Mouse (Mus musculus) heart, postnatal 10 days (tissue): ENCODE measurements at regions not wholly inside any gene's neighbourhood (a gene's known extent, or its start where the extent isn't known, plus 50 kb on each side); places are given as distances from the start of the nearest gene placed in this dataset.
"Not testable (repeated sequence)": the region's sequence is repeated elsewhere in the genome, so short reads cannot be mapped to it uniquely, and the experiment has no call there.

Experiments
- DNase-seq, 2 experiments: peaks; one replicate each; pipeline ENCODE4 v3.0.0; 2021
- intact Hi-C: fragments of 180-260 bp; cut with DNase I; formaldehyde crosslinking; loops from one replicate; pipeline ENCODE4 v1.15.1; 2025

DNA sequence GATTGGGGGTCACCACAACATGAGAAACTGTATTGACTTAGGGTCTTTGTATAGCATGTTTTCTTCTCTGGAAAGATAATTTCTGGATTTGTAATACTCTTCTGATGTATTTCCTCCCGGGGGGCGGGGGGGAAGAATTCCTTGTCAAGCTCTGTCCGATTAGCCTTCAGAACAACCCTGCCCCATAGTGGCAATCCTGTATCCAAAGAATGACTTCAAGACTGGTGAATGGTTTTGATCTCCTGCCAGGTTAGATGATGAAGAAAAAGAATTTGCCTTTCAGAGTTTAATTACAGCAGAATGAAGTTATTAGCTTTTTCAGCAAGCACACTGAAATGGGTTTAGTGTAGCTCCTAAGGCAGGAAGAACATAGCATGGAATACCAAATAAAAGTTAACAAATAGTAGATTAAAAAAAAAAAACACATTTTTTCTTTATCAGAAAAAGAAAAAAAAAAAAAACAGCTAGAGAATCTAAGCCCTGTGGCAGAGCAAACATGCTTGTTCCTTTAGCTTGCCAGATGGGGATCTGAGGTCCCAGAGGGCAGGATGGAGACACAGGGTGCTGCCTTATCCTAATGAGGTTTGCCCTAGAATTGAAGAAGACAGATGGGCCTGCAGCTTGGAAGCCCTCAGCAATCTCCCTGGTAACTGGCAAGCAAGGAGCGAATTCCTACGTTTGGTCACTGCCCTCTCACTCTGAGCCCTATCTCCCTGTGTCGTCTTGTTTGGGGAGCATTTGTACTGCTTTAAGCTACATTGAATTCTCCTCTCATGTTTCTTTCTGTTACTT lies 280.9 kb upstream of the Gm9972 start:
- no peak for DNase-seq
- intact Hi-C loops, result no loop called here

DNA sequence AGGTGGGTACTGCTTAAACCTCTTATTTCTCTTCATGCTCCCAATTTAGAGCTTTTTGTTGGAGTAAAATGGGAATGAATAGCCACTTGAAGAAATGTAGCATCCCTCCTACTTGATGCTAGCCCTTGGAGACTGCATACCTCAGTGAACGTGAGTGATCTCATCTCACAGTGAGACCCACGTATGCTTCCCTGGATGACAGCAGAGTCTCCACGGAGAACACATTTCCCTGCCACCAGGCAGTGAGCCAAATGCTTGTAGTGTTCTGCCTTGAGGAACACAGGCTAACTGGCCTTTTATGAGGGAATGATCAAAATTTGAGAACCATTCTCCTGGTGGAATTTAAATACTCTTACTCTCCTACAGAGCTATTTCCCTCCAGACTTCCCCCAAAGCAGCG lies 280.1 kb upstream of the Gm9972 start:
- intact Hi-C loops, result no loop called here
- no peak for DNase-seq

DNA sequence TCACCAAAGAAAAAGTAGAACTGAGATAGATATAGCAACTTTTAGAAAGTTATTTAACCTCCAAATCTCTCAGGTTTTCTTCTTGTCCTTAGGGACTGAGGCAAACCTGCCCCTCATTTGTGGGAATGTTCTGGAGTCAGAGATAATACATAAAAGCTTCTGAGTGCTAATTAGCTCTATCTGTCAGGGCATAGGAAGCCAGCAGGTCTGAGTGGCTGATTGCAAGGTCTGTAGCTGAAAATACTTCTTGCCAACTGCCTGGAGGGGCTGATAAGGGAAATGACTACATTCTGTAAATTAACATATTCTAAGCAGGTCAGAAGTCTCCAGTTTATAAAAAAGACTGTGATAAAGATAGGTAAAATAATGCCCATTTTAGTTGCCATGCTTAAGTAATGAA lies 270.3 kb upstream of the Gm9972 start:
- intact Hi-C loops, result no loop called here

DNA sequence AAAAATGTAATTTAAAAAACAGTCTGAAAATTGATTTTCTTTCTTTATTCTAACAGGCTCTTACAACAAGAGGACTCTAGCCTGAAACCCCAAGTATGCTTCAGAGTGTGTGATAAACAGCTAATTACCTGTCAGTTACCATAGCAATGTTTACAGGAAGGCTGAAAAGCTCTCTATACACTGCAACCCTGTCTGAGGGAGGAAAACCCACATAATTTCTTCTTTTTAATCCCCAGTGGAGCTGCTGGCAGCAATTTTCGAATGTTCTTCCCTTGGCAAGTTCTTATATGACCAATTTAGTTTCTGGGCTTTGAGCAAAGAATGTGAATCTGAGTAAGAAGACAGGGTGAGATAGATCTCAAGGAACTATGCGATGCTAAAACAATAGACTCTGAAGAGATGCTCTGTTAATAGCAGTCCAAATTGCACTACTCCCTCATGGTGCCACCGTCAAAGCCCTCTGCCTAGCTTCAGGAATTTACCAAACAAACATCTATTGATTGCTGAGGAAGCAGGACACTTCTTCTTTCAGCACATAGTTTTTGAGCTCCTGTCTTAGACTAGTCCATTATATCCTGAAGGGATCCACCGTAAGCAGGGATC lies 260.4 kb upstream of the Gm9972 start:
- intact Hi-C loops, result no loop called here
- no peak for DNase-seq

More for the DNA sequence above, 270.3 kb upstream of the Gm9972 start:
- no peak for DNase-seq

DNA sequence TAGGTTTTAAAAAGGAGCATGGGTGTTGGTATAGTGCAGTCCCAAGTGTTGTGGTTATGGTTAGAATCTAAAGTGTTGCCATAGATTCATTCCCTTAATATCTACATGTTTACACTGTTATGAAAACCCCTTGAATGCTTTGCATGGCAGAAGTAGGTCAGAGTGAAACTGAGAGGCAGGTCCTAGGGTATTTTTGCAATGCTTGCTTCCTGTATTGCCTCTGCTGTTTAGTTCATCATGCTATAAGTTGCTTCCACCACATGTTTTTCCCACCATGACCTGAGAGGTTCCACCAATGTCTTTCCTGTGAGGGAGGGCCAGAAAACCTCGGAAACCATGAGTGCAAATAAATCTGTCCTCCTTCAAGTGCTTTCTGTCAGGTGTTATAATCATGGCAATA lies 224.1 kb upstream of the Gm9972 start:
- DNase-seq, result no peak
- intact Hi-C loops, result no loop called here

DNA sequence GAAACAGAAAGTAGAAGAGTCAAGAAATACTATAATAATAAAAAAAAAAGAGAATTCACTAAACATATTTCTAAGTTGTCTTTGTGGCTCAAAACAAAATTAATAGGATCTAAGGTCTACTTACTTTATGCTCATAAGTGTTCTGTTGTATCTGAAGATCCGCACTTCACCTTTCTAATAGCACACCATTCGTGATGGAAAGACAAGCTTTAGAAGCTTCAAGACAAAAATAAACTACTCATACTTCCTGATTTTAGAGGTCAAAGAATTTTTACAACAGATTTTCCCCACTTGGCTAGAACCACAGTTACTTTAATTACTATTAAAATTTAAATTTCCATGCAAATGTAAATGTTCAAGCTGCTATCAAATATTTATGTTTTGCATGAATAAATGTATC lies 219.8 kb upstream of the Gm9972 start:
- no peak for DNase-seq
- intact Hi-C loops, result no loop called here

DNA sequence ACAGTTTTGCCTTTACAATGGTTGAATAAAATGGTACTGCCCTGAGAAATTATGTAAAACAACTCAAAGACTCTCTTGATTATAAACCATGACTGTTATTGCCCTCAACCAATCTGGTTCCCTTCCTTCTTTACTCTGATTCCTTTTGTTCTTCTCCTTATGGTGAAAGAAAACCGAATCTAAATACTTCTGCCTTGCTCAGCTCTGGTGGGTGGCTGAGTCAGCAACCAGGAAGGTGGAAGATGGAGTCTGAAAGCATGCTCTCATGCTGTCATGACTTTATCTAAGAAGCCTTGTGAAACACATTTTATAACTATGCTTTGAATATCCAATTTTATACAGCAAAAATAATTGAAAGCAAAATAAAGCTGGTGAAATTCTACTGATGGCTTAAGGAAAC lies 212.7 kb upstream of the Gm9972 start:
- intact Hi-C loops, result no loop called here

DNA sequence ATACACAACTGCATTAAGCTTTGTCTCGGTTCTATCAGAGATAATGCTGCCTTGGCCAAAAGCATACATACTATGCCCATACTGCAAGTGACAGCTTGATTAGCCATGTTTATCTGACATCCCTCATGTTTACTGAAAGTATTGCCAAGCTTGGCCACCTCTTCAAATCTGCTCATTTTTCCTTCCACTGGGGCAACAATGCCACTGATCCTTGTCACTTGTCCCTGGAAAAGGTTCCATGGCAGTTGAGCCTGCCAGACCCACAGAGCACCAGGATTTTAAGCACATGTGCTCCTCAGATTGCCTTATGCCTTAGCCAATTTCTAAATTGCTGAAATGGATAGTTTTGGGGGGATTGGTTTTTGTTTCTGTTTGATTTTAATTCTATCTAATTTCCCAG lies 189.8 kb upstream of the Gm9972 start:
- DNase-seq, result no peak
- intact Hi-C loops, result no loop called here

More for the DNA sequence above, 212.7 kb upstream of the Gm9972 start:
- DNase-seq, result no peak

DNA sequence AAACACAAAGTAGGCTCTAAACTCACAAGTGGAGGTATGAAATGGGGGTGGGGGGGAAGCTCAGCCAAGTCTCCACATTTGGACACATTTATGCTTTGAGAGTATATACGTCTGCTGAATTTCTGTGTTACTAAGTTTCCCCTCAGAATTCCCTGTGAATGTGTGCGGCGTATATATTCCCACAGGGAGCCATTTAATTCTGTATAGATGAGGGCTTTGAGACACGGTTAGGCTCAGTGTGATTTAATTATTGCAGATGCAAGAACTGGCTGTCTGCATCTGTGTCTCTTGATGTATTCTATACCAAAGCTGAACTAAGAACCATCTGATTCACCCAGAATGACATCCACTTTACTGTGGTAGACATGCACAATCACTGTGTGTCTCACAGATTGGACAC lies 181.1 kb upstream of the Gm9972 start:
- no peak for DNase-seq
- intact Hi-C loops, result no loop called here

DNA sequence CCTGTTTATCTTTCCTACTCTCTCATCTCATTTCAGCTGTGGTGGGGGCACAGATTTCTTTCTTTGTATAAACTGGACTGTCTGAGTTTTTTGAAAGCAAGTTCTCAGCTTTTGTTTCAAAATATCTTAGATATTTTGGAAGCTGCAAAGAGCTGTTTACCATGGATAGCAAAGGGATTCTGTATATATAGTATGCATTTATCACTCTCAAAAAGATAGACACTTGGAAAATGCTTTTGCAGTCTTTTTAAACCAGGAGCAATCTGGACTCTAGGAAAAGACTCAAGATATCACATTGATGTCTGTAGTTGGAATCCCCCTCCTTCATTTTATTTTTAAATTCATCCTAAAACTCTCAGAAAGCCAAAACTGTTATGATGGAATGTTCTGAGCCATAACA lies 177.9 kb upstream of the Gm9972 start:
- no peak for DNase-seq
- intact Hi-C loops, result no loop called here

DNA sequence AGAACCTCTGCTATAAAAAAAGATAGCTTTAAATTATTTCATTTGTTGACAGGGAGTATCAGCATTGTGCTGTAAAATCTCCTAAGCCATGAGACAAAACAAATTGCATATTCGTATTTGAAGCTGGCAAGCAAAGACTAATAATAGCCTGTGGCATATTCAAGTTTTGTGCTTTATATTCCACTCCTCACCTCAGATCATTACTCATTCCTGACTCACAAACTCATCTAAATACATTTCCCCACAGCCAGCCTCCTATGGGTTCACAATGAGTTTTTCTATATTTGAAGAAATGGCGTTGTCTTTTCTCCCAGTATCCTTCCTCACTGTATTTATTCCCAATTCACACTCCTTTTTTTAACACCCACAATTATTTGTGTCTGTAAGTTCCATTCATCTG lies 161.5 kb upstream of the Gm9972 start:
- intact Hi-C loops, result no loop called here
- DNase-seq, result no peak

DNA sequence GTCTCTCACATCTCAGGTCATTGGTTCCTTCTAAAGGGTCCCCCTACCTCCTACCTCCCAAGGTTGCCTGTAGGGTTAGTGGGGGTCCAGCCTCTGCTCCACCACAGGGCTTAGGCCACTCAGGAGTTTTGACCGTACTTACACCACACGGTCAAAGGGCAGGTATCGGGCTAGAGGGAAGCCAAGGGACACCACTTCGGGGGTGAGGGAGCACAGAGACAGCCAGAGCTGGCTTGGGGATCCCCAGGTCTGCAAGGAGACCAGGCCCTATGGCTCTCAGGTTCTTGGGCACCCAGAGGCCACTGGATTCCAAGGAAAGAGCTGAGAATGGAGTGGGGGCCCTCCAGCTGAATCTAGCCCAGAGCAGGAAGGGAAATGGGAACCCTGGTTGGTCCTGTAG lies 135.5 kb upstream of the Gm9972 start:
- no peak for DNase-seq
- intact Hi-C loops, result no loop called here

DNA sequence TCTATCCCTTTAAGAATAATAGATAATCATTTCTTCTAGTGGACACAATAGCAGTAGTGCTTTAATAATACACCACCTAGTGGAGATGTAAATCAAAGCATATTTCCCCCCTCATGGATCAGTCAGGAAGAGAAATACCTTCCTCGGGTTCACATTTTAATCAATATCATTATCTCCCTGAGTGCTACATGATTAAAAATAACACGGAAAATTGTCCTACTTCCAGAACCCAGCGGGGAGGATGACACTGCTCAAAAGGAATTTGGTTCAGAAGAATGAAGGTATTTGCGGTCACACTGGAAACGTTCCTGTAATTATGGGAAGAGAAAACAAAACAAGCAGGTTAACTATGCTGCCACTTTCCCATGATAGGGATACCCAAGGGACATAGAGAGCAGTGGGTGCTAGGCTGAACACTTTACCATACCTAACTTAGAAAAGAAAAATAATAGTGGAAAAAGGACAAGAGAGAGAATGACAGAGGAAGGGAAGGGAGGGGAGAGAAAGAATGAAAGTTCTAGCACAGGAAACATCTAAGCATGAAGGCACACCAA lies 132.0 kb upstream of the Gm9972 start:
- intact Hi-C loops, result no loop called here

DNA sequence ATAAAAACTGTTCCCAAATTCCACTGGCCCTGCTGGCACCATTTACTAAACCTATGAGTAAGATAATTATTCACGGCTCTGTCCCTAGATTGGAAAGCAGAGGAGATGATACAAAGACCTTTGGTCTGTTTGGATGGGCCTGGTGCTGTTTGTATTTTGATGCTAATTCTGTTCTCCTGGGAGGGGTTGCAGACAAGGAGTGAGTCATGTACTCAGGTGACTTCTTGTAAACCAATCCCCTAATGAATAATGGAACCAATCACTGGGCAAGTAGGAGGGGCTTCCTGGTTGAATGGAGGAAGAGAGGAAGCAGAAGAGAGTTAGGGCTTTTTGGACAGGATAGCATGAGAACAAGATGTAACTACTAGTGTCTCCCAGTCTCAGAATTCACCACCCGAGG lies 130.0 kb upstream of the Gm9972 start:
- intact Hi-C loops, result no loop called here
- DNase-seq, result no peak

More for the DNA sequence above, 132.0 kb upstream of the Gm9972 start:
- DNase-seq, result no peak

DNA sequence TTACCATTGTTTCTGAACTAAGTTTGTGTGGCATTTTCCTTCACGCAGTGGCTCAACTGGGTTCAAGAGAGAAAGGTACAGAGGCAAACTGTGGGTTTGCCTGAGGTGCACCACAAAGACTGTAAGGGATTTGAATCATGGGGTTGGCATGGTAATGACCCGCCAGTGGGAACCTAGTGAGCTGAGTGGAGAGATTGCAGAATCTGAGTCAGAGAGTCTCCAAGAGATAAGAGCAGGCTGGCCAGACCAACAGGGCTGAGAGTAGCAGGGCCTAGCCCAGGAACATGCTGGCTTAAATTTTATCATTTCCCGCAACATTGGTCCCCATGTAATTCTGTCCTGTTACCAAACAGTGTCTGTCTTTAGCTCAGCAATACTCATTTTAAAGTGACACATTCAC lies 129.5 kb upstream of the Gm9972 start:
- no peak for DNase-seq
- intact Hi-C loops, result no loop called here

DNA sequence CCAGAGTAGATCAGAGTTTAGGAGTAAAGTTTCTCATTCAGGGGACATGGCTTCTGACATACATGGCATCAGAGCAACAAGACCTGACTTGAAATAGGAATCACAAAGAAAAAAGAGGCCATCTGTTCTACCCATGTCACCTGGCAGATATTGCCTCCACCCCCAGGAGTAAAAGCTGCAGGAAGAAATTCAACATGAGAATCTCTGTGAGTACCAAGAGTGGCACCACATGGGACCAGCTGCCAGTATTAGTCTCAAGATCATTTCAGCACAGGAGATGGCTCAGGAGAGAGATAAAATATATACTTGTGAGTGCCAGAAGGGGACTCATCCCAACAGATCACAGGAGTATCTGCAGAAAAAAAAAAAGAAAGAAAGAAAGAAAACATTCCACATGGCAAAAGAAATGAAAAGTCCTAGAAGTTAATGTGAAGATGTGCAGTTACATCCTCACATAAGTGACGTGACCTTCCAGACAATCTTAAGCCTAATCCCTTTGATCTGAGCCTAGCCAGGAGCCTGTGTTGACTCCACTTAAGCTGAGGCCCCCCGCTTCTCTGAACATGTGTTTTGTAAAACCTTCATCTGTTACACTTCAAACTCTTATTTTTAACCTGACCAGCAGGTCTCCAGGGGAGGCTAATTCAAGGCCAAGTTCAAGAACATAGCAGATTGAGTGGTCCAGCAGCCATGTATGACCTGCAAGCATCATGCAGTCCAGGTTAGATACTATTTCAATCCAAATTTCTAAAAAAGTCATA lies 118.9 kb upstream of the Gm9972 start:
- no peak for DNase-seq

DNA sequence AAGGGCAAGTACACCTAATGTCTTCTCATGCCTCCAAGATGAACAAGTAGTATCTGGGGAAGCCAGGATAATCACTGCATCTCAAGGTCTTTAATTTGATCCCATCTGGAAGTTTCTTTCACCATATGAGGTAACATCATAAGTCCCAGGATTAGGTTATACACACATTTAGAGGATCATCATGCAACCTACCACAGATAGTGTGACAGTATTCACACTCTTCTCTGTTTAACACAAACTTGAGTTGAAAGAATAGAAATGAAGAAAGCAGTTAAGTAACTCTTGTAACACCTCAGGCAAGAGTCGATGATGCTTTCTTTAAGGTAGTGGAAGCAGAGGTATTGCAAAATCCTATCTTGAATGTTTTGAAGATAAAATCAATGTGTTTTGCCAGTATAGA lies 116.3 kb upstream of the Gm9972 start:
- intact Hi-C loops, result no loop called here
- no peak for DNase-seq

More for the DNA sequence above, 118.9 kb upstream of the Gm9972 start:
- intact Hi-C loops, result no loop called here

DNA sequence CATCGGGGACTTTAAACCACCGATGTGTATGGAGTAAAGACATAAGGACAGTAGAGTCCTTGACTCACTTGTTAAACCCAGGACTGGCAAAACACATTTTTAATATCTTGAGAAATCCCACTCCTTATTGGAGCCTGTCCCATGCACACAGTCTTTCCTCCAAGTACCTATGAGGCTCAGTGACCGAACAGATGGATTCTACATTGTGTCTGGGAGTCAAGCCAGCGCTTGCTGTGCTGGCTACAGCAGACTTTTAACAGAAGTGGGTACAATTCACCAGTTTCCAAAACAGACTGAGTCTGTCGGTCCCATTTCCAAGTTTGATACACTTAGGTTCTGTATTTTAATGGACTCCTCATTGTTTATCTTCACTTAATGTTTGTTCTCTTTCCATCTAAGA lies 108.4 kb upstream of the Gm9972 start:
- intact Hi-C loops, result no loop called here
- DNase-seq, result no peak

DNA sequence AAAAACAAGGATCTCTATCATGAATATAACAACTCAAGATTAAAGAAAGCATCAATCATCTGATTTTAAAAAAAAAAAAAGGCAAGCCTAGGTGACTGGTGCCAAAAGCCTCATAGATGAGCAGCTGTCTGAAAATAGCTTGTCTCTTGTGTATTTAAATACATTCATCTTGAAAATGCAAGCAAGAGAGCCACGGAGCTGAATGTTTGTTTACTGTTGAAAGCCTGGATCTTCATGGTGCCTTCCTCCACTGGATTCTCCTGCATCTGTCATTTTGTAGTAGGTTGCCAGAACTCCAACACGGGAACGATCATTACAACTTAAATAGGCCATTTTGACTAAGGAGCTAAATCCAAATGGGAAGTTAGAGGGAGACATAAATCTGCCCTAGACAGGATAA lies 106.6 kb upstream of the Gm9972 start:
- intact Hi-C loops, result no loop called here
- DNase-seq, result no peak

DNA sequence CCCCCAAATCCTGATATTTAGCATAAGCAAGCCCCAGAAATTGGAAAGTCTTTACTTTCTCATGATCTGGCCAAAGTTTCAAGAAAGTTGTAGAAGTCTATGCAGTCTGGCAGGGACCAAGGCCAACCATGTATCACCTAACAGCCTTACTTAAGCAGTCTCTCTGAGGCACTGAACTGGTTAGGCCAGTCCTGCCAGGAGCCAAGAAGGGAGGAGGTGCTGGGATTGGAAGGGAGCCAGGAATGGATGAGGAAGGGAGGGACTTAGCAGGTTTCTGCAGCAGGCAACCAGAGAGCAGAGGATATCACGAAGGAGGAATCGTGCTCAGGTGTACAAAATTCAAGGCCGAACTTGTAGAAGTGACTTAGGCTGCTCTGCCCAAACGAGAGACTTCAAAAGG lies 96.3 kb upstream of the Gm9972 start:
- intact Hi-C loops, result not testable (repeated sequence)
- DNase-seq, result peak in 1 of 2 experiments; percentile 9

DNA sequence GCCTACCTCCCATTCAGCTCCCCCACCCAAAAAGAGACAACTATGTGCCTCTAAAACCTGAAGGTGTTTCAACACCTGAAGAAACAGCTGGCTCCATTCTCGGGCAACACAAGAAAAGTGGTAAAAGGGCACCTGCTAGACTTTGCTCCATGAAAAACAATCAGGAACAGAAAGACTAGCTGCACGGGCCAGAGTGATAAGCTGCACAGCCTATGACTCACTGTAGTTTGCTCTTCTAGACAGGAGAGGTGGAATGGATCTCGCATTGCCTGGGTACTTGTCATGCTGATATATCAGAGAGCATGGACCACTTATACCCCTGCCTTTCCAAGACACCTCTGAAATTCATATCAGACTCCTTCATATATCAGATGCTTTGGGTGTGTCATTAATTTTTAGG lies 94.0 kb upstream of the Gm9972 start:
- intact Hi-C loops, result no loop called here
- DNase-seq, result no peak

DNA sequence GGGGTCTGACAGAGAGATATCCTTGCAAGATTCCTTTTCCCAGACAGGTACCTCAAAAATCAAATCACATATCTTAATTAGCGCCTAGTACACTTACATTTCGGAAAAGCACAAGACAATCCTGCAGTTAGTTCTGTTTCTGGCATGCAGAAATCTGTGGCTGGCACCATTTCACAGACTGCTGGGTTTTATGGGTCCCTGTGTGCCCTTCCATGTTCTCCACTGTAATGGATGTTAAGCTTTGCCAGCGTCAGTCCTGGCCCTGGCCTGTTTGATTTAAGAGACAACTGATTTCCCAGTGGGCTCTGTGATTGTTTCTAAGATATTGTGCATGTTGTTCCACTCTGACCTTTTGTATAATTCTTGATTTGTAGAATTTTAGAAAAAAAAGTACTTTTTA lies 93.3 kb upstream of the Gm9972 start:
- intact Hi-C loops, result no loop called here
- DNase-seq, result no peak
